ENCODE assay signal across 17 mouse cellular contexts in the genomic region with DNA sequence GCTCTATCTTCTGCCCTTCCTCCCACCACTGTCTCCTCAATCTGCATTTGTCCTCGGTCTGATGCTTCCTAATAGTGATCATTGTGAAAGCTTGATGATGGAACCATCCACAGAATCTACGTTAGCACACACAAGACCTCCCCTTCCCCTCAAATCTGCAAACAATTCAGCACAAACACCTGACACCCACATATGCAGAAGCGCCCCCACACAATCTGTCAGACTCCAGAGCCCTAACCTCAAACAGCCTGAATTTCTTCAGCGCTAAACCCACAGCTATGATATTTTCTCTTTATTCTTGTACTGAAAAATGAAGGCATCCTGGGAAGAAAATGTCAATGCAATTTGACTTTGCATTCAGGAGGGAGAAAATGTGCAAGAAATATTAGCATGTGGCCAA.
A peak's percentile ranks its signal among the peaks of the same experiment; 100 is the strongest.
DNase-seq lines count a peak whose midpoint lies in the region; ATAC-seq lines count a peak whose summit lies in the region.
"Had no signal": no experiment of that assay in that cellular context is flagged by ENCODE, and none has a peak within 500 bp of the region (broad histone marks: within the 10 kb centered on the region; RNA-seq: fewer than 3 reads in every experiment).

No protein-coding gene starts in this region.

- H3K4me2 ChIP-seq in forebrain, embryonic 15.5 days (replicated peaks), result no peak overlapping the region
- no peak overlapping the region for H3K4me2 ChIP-seq in forebrain, embryonic 16.5 days (ENCODE audit: low read length)
- H3K4me2 ChIP-seq: heart, embryonic 12.5 days; limb, embryonic 12.5 days had no signal

- H3K4me3 ChIP-seq in forebrain, embryonic 15.5 days, result no peak overlapping the region
- no peak overlapping the region for H3K4me3 ChIP-seq in forebrain, embryonic 16.5 days (replicated peaks; ENCODE audit: low read length)
- H3K4me3 ChIP-seq: heart, embryonic 12.5 days; limb, embryonic 12.5 days; myocyte had no signal

- DNase-seq in right cerebral cortex, adult 18-20 months, result peak; percentile 81
- no peak for DNase-seq in right cerebral cortex, postnatal 10 days (ENCODE audit: low spot score in 2 of 2)
- DNase-seq in left cerebral cortex, adult 9 months (ENCODE audit: low spot score in 2 of 2), result peak; percentile 49 to 80
- DNase-seq in telencephalon, adult 2 months (ENCODE audit: low read depth, low spot score), result peak; percentile 83
- no peak for DNase-seq in heart, postnatal 36 days
- no peak for DNase-seq in spleen, postnatal 10 days (ENCODE audit: low spot score in 2 of 2)
- DNase-seq: cerebellum, adult 8-10 months; gastrocnemius, postnatal 36 days; liver, postnatal 0 days; thymus, adult 2 months had no signal

- no peaks in the 10 kb centered on the region for H3K36me3 ChIP-seq in forebrain, embryonic 15.5 days
- H3K36me3 ChIP-seq in forebrain, embryonic 16.5 days (ENCODE audit: control insufficient read depth, insufficient read depth), result no peaks in the 10 kb centered on the region
- H3K36me3 ChIP-seq: limb, embryonic 12.5 days had no signal

- H3K4me1 ChIP-seq in forebrain, embryonic 15.5 days, result peaks cover 23% of the 10 kb centered on the region
- peaks cover 13% of the 10 kb centered on the region for H3K4me1 ChIP-seq in forebrain, embryonic 16.5 days (replicated peaks; ENCODE audit: control insufficient read depth, insufficient read depth, low read length)

- no peak for ATAC-seq in forebrain, embryonic 15.5 days (replicated peaks)
- ATAC-seq in forebrain, embryonic 16.5 days, result no peak
- ATAC-seq: liver, postnatal 0 days had no signal

- intact Hi-C loops in heart, postnatal 36 days (cut with DNase I), result no loop called here

- H3K27ac ChIP-seq in forebrain, embryonic 15.5 days (replicated peaks), result 0 out of 2 replicates have a peak overlapping the region, but pooled peaks have one; percentile 0
- no peak overlapping the region for H3K27ac ChIP-seq in forebrain, embryonic 16.5 days (ENCODE audit: low read length)
- H3K27ac ChIP-seq: kidney, postnatal 0 days; limb, embryonic 12.5 days; macrophage had no signal

- H3K9ac ChIP-seq in forebrain, embryonic 15.5 days (replicated peaks), result no peak overlapping the region
- H3K9ac ChIP-seq in forebrain, embryonic 16.5 days (replicated peaks; ENCODE audit: low read depth, low read length), result no peak overlapping the region
- H3K9ac ChIP-seq: heart, embryonic 12.5 days; limb, embryonic 12.5 days; liver, postnatal 0 days had no signal

- WGBS in forebrain, embryonic 15.5 days, result 67% methylated on average over 4 of the region's 4 CpGs
- 72% methylated on average over 4 of the region's 4 CpGs for WGBS in forebrain, embryonic 16.5 days

- H3K9me3 ChIP-seq in forebrain, embryonic 15.5 days, result no peaks in the 10 kb centered on the region
- H3K9me3 ChIP-seq in forebrain, embryonic 16.5 days (ENCODE audit: control insufficient read depth, low read length), result no peaks in the 10 kb centered on the region
- H3K9me3 ChIP-seq: heart, embryonic 12.5 days had no signal

- no peaks in the 10 kb centered on the region for H3K27me3 ChIP-seq in forebrain, embryonic 15.5 days
- no peaks in the 10 kb centered on the region for H3K27me3 ChIP-seq in forebrain, embryonic 16.5 days (replicated peaks; ENCODE audit: control insufficient read depth, insufficient read depth, low read length)
- H3K27me3 ChIP-seq: heart, embryonic 12.5 days; limb, embryonic 12.5 days had no signal

Comparison
In these comparisons a context has a peak if more than half of its experiments do, and no peak if none do; other contexts are left out.
1. DNase-seq: peak in right cerebral cortex, adult 18-20 months (single experiment), left cerebral cortex, adult 9 months (2 of 2) and telencephalon, adult 2 months (single experiment); none in right cerebral cortex, postnatal 10 days (0 of 2), heart, postnatal 36 days (0 of 2) and spleen, postnatal 10 days (0 of 2).